In genomic region chr17:27621705-27622531, GRCm38 (mm10) we compare ENCODE assay signal across 8 mouse cellular contexts. TPM values are rescaled to one million over a fixed set of nuclear protein-coding genes. Genes with fewer than 3 reads are reported as not detected.
A peak's percentile ranks its signal among the peaks of the same experiment; 100 is the strongest.
DNase-seq lines count a peak whose midpoint lies in the region; ATAC-seq and TF ChIP-seq lines count a peak whose summit lies in the region.

No protein-coding gene starts in this region.

- H3K27me3 ChIP-seq in MEL (ENCODE audit: control insufficient read depth in 1 of 2, insufficient read depth in 2 of 2, low read length in 2 of 2) = no peaks in the 10 kb centered on the region
- no peaks in the 10 kb centered on the region for H3K27me3 ChIP-seq in forebrain, embryonic 12.5 days
- no peaks in the 10 kb centered on the region for H3K27me3 ChIP-seq in limb, embryonic 13.5 days
- H3K27me3 ChIP-seq in neural tube, embryonic 14.5 days (ENCODE audit: control insufficient read depth, insufficient read depth, low read length) = no peaks in the 10 kb centered on the region

- peak overlapping the region; percentile 82 to 86 for H3K4me3 ChIP-seq in MEL (ENCODE audit: control insufficient read depth in 1 of 2, insufficient read depth in 1 of 2, low read depth in 2 of 2, low read length in 2 of 2)
- peak overlapping the region; percentile 95 for H3K4me3 ChIP-seq in forebrain, embryonic 12.5 days (replicated peaks)
- peak overlapping the region; percentile 90 for H3K4me3 ChIP-seq in limb, embryonic 13.5 days
- H3K4me3 ChIP-seq in neural tube, embryonic 14.5 days (ENCODE audit: low read depth, low read length) = peak overlapping the region; percentile 95

- DNase-seq in kidney, adult 18-20 months = peak; percentile 21
- DNase-seq in kidney, postnatal 14 days = no peak
- DNase-seq in MEL (ENCODE audit: low read depth, low spot score) = peak; percentile 70
- DNase-seq in right cerebral cortex, postnatal 25 days = no peak
- DNase-seq in right cerebral cortex, adult 2 months (ENCODE audit: low spot score in 2 of 2) = no peak

- peaks cover 0 to 11% of the 10 kb centered on the region in 2 experiments for H3K4me1 ChIP-seq in MEL (ENCODE audit: control insufficient read depth in 1 of 2, insufficient read depth in 2 of 2, low read length in 2 of 2)
- H3K4me1 ChIP-seq in forebrain, embryonic 12.5 days = peaks cover 47% of the 10 kb centered on the region
- peaks cover 32% of the 10 kb centered on the region for H3K4me1 ChIP-seq in limb, embryonic 13.5 days
- peaks cover 26% of the 10 kb centered on the region for H3K4me1 ChIP-seq in neural tube, embryonic 14.5 days (ENCODE audit: control insufficient read depth, insufficient read depth, low read length)

- no peak for TF ChIP-seq RAD21 in MEL (IDR thresholded peaks at IDR 0.05; ENCODE audit: low read depth, low read length)

- peaks cover 2 to 18% of the 10 kb centered on the region in 2 experiments; a peak in 2 of 4 replicates for H3K36me3 ChIP-seq in MEL (ENCODE audit: control insufficient read depth in 1 of 2, insufficient read depth in 2 of 2, low read length in 2 of 2)
- H3K36me3 ChIP-seq in forebrain, embryonic 12.5 days (replicated peaks) = peaks cover 22% of the 10 kb centered on the region
- H3K36me3 ChIP-seq in limb, embryonic 13.5 days = peaks cover 26% of the 10 kb centered on the region
- no peaks in the 10 kb centered on the region for H3K36me3 ChIP-seq in neural tube, embryonic 14.5 days (ENCODE audit: control insufficient read depth, insufficient read depth, low read length)

- H3K9ac ChIP-seq in MEL (ENCODE audit: control insufficient read depth, low read depth, low read length, poor library complexity, severe bottlenecking) = peak overlapping the region; percentile 99
- peak overlapping the region; percentile 98 for H3K9ac ChIP-seq in forebrain, embryonic 12.5 days
- peak overlapping the region; percentile 98 for H3K9ac ChIP-seq in limb, embryonic 13.5 days
- H3K9ac ChIP-seq in neural tube, embryonic 14.5 days (replicated peaks; ENCODE audit: low read depth, low read length) = peak overlapping the region; percentile 100

- TF ChIP-seq EP300 in MEL (IDR thresholded peaks at IDR 0.05; ENCODE audit: low read depth in 1 of 2, low read length in 2 of 2) = peak in 1 of 2 experiments; percentile 34; a peak in 1 of 4 replicates

- H3K79me2 ChIP-seq in MEL (ENCODE audit: control insufficient read depth, insufficient read depth, low read length, poor library complexity) = peaks cover 64% of the 10 kb centered on the region

- ATAC-seq in forebrain, embryonic 12.5 days (ENCODE audit: low FRiP score) = no peak
- ATAC-seq in limb, embryonic 13.5 days (ENCODE audit: low FRiP score, low read depth) = no peak
- ATAC-seq in neural tube, embryonic 14.5 days (ENCODE audit: low read depth) = no peak

- no peak for TF ChIP-seq CTCF in MEL (IDR thresholded peaks at IDR 0.05 in 2 of 3, conservative IDR thresholded peaks at IDR 0.05 in 1 of 3; ENCODE audit: control insufficient read depth in 1 of 3, insufficient read depth in 1 of 3, low read depth in 2 of 3, low read length in 3 of 3, poor library complexity in 1 of 3, severe bottlenecking in 1 of 3)

- H3K9me3 ChIP-seq in MEL (replicated peaks; ENCODE audit: insufficient read depth, low read length) = no peaks in the 10 kb centered on the region
- 0 out of 2 replicates have a peak, but pooled peaks cover 3% of the 10 kb centered on the region for H3K9me3 ChIP-seq in forebrain, embryonic 12.5 days
- H3K9me3 ChIP-seq in limb, embryonic 13.5 days = peaks cover 11% of the 10 kb centered on the region; the same call in 1 of the 2 replicates
- no peaks in the 10 kb centered on the region for H3K9me3 ChIP-seq in neural tube, embryonic 14.5 days (ENCODE audit: control insufficient read depth, low read length)

- peak overlapping the region; percentile 56 for H3K27ac ChIP-seq in MEL (ENCODE audit: control insufficient read depth, low read depth, low read length)
- peak overlapping the region; percentile 97 for H3K27ac ChIP-seq in forebrain, embryonic 12.5 days
- H3K27ac ChIP-seq in limb, embryonic 13.5 days = peak overlapping the region; percentile 95
- H3K27ac ChIP-seq in neural tube, embryonic 14.5 days (ENCODE audit: low read depth, low read length) = peak overlapping the region; percentile 99

- peak overlapping the region; percentile 77 for H3K4me2 ChIP-seq in forebrain, embryonic 12.5 days
- peak overlapping the region; percentile 77 for H3K4me2 ChIP-seq in limb, embryonic 13.5 days (replicated peaks)
- H3K4me2 ChIP-seq in neural tube, embryonic 14.5 days (ENCODE audit: low read depth, low read length) = peak overlapping the region; percentile 75

- TF ChIP-seq POLR2A in MEL (IDR thresholded peaks at IDR 0.05; ENCODE audit: control insufficient read depth in 1 of 2, insufficient read depth in 1 of 2, low read depth in 1 of 2, low read length in 2 of 2, poor library complexity in 1 of 2) = no peak; a peak in 1 of 4 replicates

- WGBS in forebrain, embryonic 12.5 days = 3% methylated on average over 23 of the region's 23 CpGs
- WGBS in limb, embryonic 13.5 days = 2% methylated on average over 23 of the region's 23 CpGs
- 2% methylated on average over 23 of the region's 23 CpGs for WGBS in neural tube, embryonic 14.5 days

TF ChIP-seq in MEL, 35 proteins besides CTCF, POLR2A, EP300 and RAD21:
- TF ChIP-seq MYC (IDR thresholded peaks at IDR 0.05; ENCODE audit: low read depth, low read length) = 0 out of 2 replicates have a peak, but pooled peaks have one; percentile 6
- no peak; the same call in 1 of the 2 replicates for TF ChIP-seq CHD1 (IDR thresholded peaks at IDR 0.05; ENCODE audit: low read depth, low read length)
- TF ChIP-seq POLR2AphosphoS5 (IDR thresholded peaks at IDR 0.05; ENCODE audit: borderline replicate concordance, low read depth, low read length) = no peak
- no peak for TF ChIP-seq USF2 (IDR thresholded peaks at IDR 0.05; ENCODE audit: borderline replicate concordance in 1 of 2, insufficient read depth in 1 of 2, low read depth in 1 of 2, low read length in 2 of 2)
- peak; percentile 64; the same call in 1 of the 2 replicates for TF ChIP-seq MXI1 (IDR thresholded peaks at IDR 0.05; ENCODE audit: low read depth, low read length)
- peak; percentile 65 for TF ChIP-seq ETS1 (IDR thresholded peaks at IDR 0.05; ENCODE audit: low read depth, low read length)
- no peak for TF ChIP-seq TAL1 (IDR thresholded peaks at IDR 0.05; ENCODE audit: low read length)
- no peak for TF ChIP-seq E2F4 (IDR thresholded peaks at IDR 0.05; ENCODE audit: borderline replicate concordance, low read depth, low read length)
- no peak for TF ChIP-seq POLR2AphosphoS2 (IDR thresholded peaks at IDR 0.05; ENCODE audit: low read length)
- peak; percentile 75 for TF ChIP-seq SIN3A (IDR thresholded peaks at IDR 0.05; ENCODE audit: low read length)

RNA-seq across cellular contexts. Expression of gene Nudt3, which starts 1.4 kb away (rescaled TPM):
- total RNA-seq in MEL (2012; rRNA removed) = 93.8 and 96.5 TPM in 2 replicates
- 100 to 1,000 TPM in 1 of 2 experiments, 10 to 100 TPM in 1; 97.0 to 258 TPM for polyA plus RNA-seq in MEL (2012; ENCODE audit: insufficient read depth in 1 of 2, insufficient read length in 2 of 2, low read depth in 1 of 2, low replicate concordance in 2 of 2, missing spikeins in 1 of 2)
- polyA plus RNA-seq in forebrain, embryonic 12.5 days (2016; fragmentation: Nextera tagmentation; extraction: Ambion mirVana) = 170 and 178 TPM in 2 replicates
- 99.5 and 102 TPM in 2 replicates for polyA plus RNA-seq in limb, embryonic 13.5 days (2015; fragmentation: Nextera tagmentation; extraction: Ambion mirVana)
- polyA plus RNA-seq in neural tube, embryonic 14.5 days (2014; fragmentation: Nextera tagmentation; extraction: Ambion mirVana) = 74.8 and 125 TPM in 2 replicates

RNA-seq across cellular contexts. Expression of gene RPS10-NUDT3, which starts 13.1 kb away (rescaled TPM):
- not detected in 2 replicates for total RNA-seq in MEL (2012; rRNA removed)
- 10 to 100 TPM in 1 of 2 experiments, not detected in 1; 37.3 TPM for polyA plus RNA-seq in MEL (2012; ENCODE audit: insufficient read depth in 1 of 2, insufficient read length in 2 of 2, low read depth in 1 of 2, low replicate concordance in 2 of 2, missing spikeins in 1 of 2)
- not detected in 2 replicates for polyA plus RNA-seq in forebrain, embryonic 12.5 days (2016; fragmentation: Nextera tagmentation; extraction: Ambion mirVana)
- polyA plus RNA-seq in limb, embryonic 13.5 days (2015; fragmentation: Nextera tagmentation; extraction: Ambion mirVana) = not detected in 2 replicates
- polyA plus RNA-seq in neural tube, embryonic 14.5 days (2014; fragmentation: Nextera tagmentation; extraction: Ambion mirVana) = not detected in 2 replicates

RNA-seq across cellular contexts. Expression of gene Rps10, which starts 14.6 kb away (rescaled TPM):
- total RNA-seq in MEL (2012; rRNA removed) = 3,087 and 3,166 TPM in 2 replicates
- 1,000 to 10,000 TPM; 3,057 to 3,899 TPM for polyA plus RNA-seq in MEL (2012; ENCODE audit: insufficient read depth in 1 of 2, insufficient read length in 2 of 2, low read depth in 1 of 2, low replicate concordance in 2 of 2, missing spikeins in 1 of 2)
- 699 and 734 TPM in 2 replicates for polyA plus RNA-seq in forebrain, embryonic 12.5 days (2016; fragmentation: Nextera tagmentation; extraction: Ambion mirVana)
- polyA plus RNA-seq in limb, embryonic 13.5 days (2015; fragmentation: Nextera tagmentation; extraction: Ambion mirVana) = 906 and 924 TPM in 2 replicates
- 510 and 518 TPM in 2 replicates for polyA plus RNA-seq in neural tube, embryonic 14.5 days (2014; fragmentation: Nextera tagmentation; extraction: Ambion mirVana)

RNA-seq across cellular contexts. Expression of gene Pacsin1, which starts 33.4 kb away (rescaled TPM):
- not detected in 2 replicates for total RNA-seq in MEL (2012; rRNA removed)
- under 1 TPM in 1 of 2 experiments, not detected in 1; 0.17 TPM for polyA plus RNA-seq in MEL (2012; ENCODE audit: insufficient read depth in 1 of 2, insufficient read length in 2 of 2, low read depth in 1 of 2, low replicate concordance in 2 of 2, missing spikeins in 1 of 2)
- polyA plus RNA-seq in forebrain, embryonic 12.5 days (2016; fragmentation: Nextera tagmentation; extraction: Ambion mirVana) = 9.0 and 12.7 TPM in 2 replicates
- polyA plus RNA-seq in limb, embryonic 13.5 days (2015; fragmentation: Nextera tagmentation; extraction: Ambion mirVana) = 5.0 and 6.2 TPM in 2 replicates
- polyA plus RNA-seq in neural tube, embryonic 14.5 days (2014; fragmentation: Nextera tagmentation; extraction: Ambion mirVana) = 45.5 and 53.6 TPM in 2 replicates

RNA-seq across cellular contexts. Expression of gene AI413582, which starts 56.4 kb away (rescaled TPM):
- 20.6 and 21.5 TPM in 2 replicates for total RNA-seq in MEL (2012; rRNA removed)
- 10 to 100 TPM in 1 of 2 experiments, not detected in 1; 56.5 TPM for polyA plus RNA-seq in MEL (2012; ENCODE audit: insufficient read depth in 1 of 2, insufficient read length in 2 of 2, low read depth in 1 of 2, low replicate concordance in 2 of 2, missing spikeins in 1 of 2)
- 14.0 and 16.6 TPM in 2 replicates for polyA plus RNA-seq in forebrain, embryonic 12.5 days (2016; fragmentation: Nextera tagmentation; extraction: Ambion mirVana)
- 20.2 and 21.0 TPM in 2 replicates for polyA plus RNA-seq in limb, embryonic 13.5 days (2015; fragmentation: Nextera tagmentation; extraction: Ambion mirVana)
- polyA plus RNA-seq in neural tube, embryonic 14.5 days (2014; fragmentation: Nextera tagmentation; extraction: Ambion mirVana) = 55.9 and 77.9 TPM in 2 replicates

Comparison
In these comparisons a context has a peak if more than half of its experiments do, and no peak if none do; other contexts are left out.
1. DNase-seq: peak in kidney, adult 18-20 months (single experiment) and MEL (single experiment); none in kidney, postnatal 14 days (single experiment), right cerebral cortex, postnatal 25 days (single experiment) and right cerebral cortex, adult 2 months (0 of 2).
2. Peak in every context shown above with its lines, with median percentiles within 50 percentile points of each other: H3K27ac ChIP-seq, H3K4me3 ChIP-seq, H3K9ac ChIP-seq and H3K4me2 ChIP-seq.